Mouse (Mus musculus) kidney, adult 2 months (tissue): Measurements from ENCODE around the gene Tmem184a. TPM values are rescaled to one million over a fixed set of nuclear protein-coding genes. Genes with fewer than 3 reads are reported as not detected.

Experiments
- DNase-seq: peaks from one replicate; pipeline ENCODE4 v3.0.0; 2021
- H3K27ac ChIP-seq: fragments of 200-500 bp; 2 replicates; pipeline ENCODE4 v1.5.1; 2012; ENCODE audit warnings: low read depth, low read length, control low read depth, inconsistent platforms; ENCODE audit not compliant: insufficient read depth
- H3K27me3 ChIP-seq: fragments of 200-500 bp; replicated peaks from 2 replicates; pipeline ENCODE4 v1.6.1; 2012; ENCODE audit warnings: mild to moderate bottlenecking, moderate library complexity, low read length, inconsistent platforms; ENCODE audit not compliant: control insufficient read depth, insufficient read depth
- H3K36me3 ChIP-seq: fragments of 200-500 bp; 2 replicates; pipeline ENCODE4 v1.6.1; 2012; ENCODE audit warnings: mild to moderate bottlenecking, moderate library complexity, low read length, inconsistent platforms; ENCODE audit not compliant: control insufficient read depth, insufficient read depth
- H3K4me1 ChIP-seq: fragments of 200-500 bp; 2 replicates; pipeline ENCODE4 v1.6.1; 2011; ENCODE audit warnings: low read length; ENCODE audit not compliant: control insufficient read depth, insufficient read depth
- H3K4me3 ChIP-seq: fragments of 200-500 bp; 2 replicates; pipeline ENCODE4 v1.5.1; 2011; ENCODE audit warnings: mild to moderate bottlenecking, low read depth, low read length, control low read depth; ENCODE audit not compliant: insufficient read depth
- CTCF ChIP-seq: fragments of 200-500 bp; conservative IDR thresholded peaks from 2 replicates; pipeline ENCODE4 v1.5.1; 2011; ENCODE audit warnings: low read depth, mild to moderate bottlenecking, control low read depth, low read length, moderate library complexity, mixed read lengths; ENCODE audit not compliant: insufficient read depth, insufficient read length
- POLR2A ChIP-seq: fragments of 200-500 bp; IDR thresholded peaks from one replicate; pipeline ENCODE4 v1.6.1; 2011; ENCODE audit warnings: low read depth, low read length, control low read depth
- WGBS: fragments of 180-500 bp; shearing (Covaris S2); methylation state at CpG from one replicate; pipeline ENCODE4 v1.1.7; 2018; 5-methylcytosine and 5-hydroxymethylcytosine counted together
- polyA plus RNA-seq: library from polyadenylated mRNA; depleted of rRNA; stranded (reverse); fragments of >200 nt; gene quantifications from 2 replicates; pipeline ENCODE4 v1.2.3, GENCODE M21; 2012

Tmem184a gene
- polyA plus RNA-seq, 1 experiment = 69.7 TPM

- 60% methylated on average over 20 of the region's 20 CpGs for WGBS
Observed at GRCm38 (mm10) chr5:139812398-139813125, 7.2 kb downstream of the Tmem184a start.

GRCm38 (mm10) chr5:139811677-139812397, 7.9 kb downstream of the Tmem184a start:
- 0 out of 2 replicates have a peak, but pooled peaks cover 5% of the 10 kb centered on the region for H3K4me1 ChIP-seq
- H3K4me3 ChIP-seq = no peak overlapping the region
- H3K27ac ChIP-seq = peak overlapping the region; percentile 72
- no peaks in the 10 kb centered on the region for H3K27me3 ChIP-seq
- no peak for TF ChIP-seq POLR2A
- TF ChIP-seq CTCF = no peak
- WGBS = 56% methylated on average over 15 of the region's 15 CpGs
- peak; percentile 70 for DNase-seq
- no peaks in the 10 kb centered on the region for H3K36me3 ChIP-seq

More at GRCm38 (mm10) chr5:139812398-139813125, 7.2 kb downstream of the Tmem184a start:
- no peak for DNase-seq
- H3K4me1 ChIP-seq = 0 out of 2 replicates have a peak, but pooled peaks cover 5% of the 10 kb centered on the region
- no peaks in the 10 kb centered on the region for H3K36me3 ChIP-seq
- no peaks in the 10 kb centered on the region for H3K27me3 ChIP-seq
- H3K4me3 ChIP-seq = no peak overlapping the region
- H3K27ac ChIP-seq = 0 out of 2 replicates have a peak overlapping the region, but pooled peaks have one; percentile 41
- TF ChIP-seq POLR2A = no peak
- no peak for TF ChIP-seq CTCF

GRCm38 (mm10) chr5:139809397-139809796, 10.3 kb downstream of the Tmem184a start:
- DNase-seq = no peak
- Histone ChIP-seq H3K4me1 (0 out of 2 replicates have a peak, but pooled peaks cover 5% of the 10 kb centered on the region), H3K27ac (no peak overlapping the region), H3K36me3 (no peaks in the 10 kb centered on the region), H3K27me3 (no peaks in the 10 kb centered on the region), H3K4me3 (no peak overlapping the region)
- 63% methylated on average over 4 of the region's 4 CpGs for WGBS
- TF ChIP-seq CTCF (peak; percentile 26), POLR2A (no peak)

- H3K27me3 ChIP-seq = no peaks in the 10 kb centered on the region
- no peak overlapping the region for H3K4me3 ChIP-seq
- no peak for TF ChIP-seq CTCF
- no peak for TF ChIP-seq POLR2A
- H3K27ac ChIP-seq = no peak overlapping the region
- DNase-seq = no peak
- WGBS = 94% methylated on average over 8 of the region's 8 CpGs
- H3K4me1 ChIP-seq = no peaks in the 10 kb centered on the region; the same call in 1 of the 2 replicates
- H3K36me3 ChIP-seq = no peaks in the 10 kb centered on the region
Observed at GRCm38 (mm10) chr5:139805924-139806323, 13.8 kb downstream of the Tmem184a start.

GRCm38 (mm10) chr5:139804573-139805111, 15.1 kb downstream of the Tmem184a start:
- Histone ChIP-seq H3K4me1 (no peaks in the 10 kb centered on the region; the same call in 1 of the 2 replicates), H3K27ac (no peak overlapping the region), H3K4me3 (no peak overlapping the region), H3K27me3 (no peaks in the 10 kb centered on the region), H3K36me3 (no peaks in the 10 kb centered on the region; the same call in none of the 2 replicates)
- no peak for TF ChIP-seq POLR2A
- TF ChIP-seq CTCF = no peak
- DNase-seq = no peak
- 82% methylated on average over 11 of the region's 11 CpGs for WGBS

GRCm38 (mm10) chr5:139804107-139804551, 15.6 kb downstream of the Tmem184a start:
- Histone ChIP-seq H3K27me3 (no peaks in the 10 kb centered on the region), H3K4me3 (no peak overlapping the region), H3K36me3 (no peaks in the 10 kb centered on the region; the same call in none of the 2 replicates), H3K27ac (no peak overlapping the region), H3K4me1 (no peaks in the 10 kb centered on the region; the same call in 1 of the 2 replicates)
- WGBS = 30% methylated on average over 6 of the region's 6 CpGs
- no peak for DNase-seq
- TF ChIP-seq POLR2A = no peak
- TF ChIP-seq CTCF = no peak
